Mouse (Mus musculus): ENCODE results near the gene Snrnp35. TPM values are rescaled to one million over a fixed set of nuclear protein-coding genes. Genes with fewer than 3 reads are reported as not detected.

Gene Snrnp35
- total RNA-seq, 2 experiments from 2014 or later = 2.8 to 5.4 TPM

- ATAC-seq (replicated peaks; ENCODE audit: poor library complexity) = no peak
Measured at GRCm38 (mm10) chr5:124462297-124463025, 20.5 kb upstream of the Snrnp35 start.

GRCm38 (mm10) chr5:124463462-124463861 is 19.5 kb upstream of the Snrnp35 start:
- ATAC-seq (replicated peaks; ENCODE audit: poor library complexity) = no peak

GRCm38 (mm10) chr5:124464905-124465304 is 18.0 kb upstream of the Snrnp35 start:
- ATAC-seq (replicated peaks; ENCODE audit: poor library complexity) = no peak

- ATAC-seq (replicated peaks; ENCODE audit: poor library complexity) = peak; percentile 77
Measured at GRCm38 (mm10) chr5:124467766-124468165, 15.2 kb upstream of the Snrnp35 start.

GRCm38 (mm10) chr5:124468365-124468764 is 14.6 kb upstream of the Snrnp35 start:
- ATAC-seq (replicated peaks; ENCODE audit: poor library complexity) = no peak; the same call in 1 of the 2 replicates

- no peak for ATAC-seq (replicated peaks; ENCODE audit: poor library complexity)
Measured at GRCm38 (mm10) chr5:124469486-124469885, 13.4 kb upstream of the Snrnp35 start.

GRCm38 (mm10) chr5:124470591-124471171 is 12.3 kb upstream of the Snrnp35 start:
- ATAC-seq (replicated peaks; ENCODE audit: poor library complexity) = no peak

GRCm38 (mm10) chr5:124478873-124479204 is 4.1 kb upstream of the Snrnp35 start:
- no peak for ATAC-seq (replicated peaks; ENCODE audit: poor library complexity)

- ATAC-seq (replicated peaks; ENCODE audit: poor library complexity) = no peak
Measured at GRCm38 (mm10) chr5:124480119-124480518, 2.8 kb upstream of the Snrnp35 start.

- ATAC-seq (replicated peaks; ENCODE audit: poor library complexity) = no peak
Measured at GRCm38 (mm10) chr5:124481714-124482113, 1.2 kb upstream of the Snrnp35 start.

- no peak for ATAC-seq (replicated peaks; ENCODE audit: poor library complexity)
Measured at GRCm38 (mm10) chr5:124482436-124482965, 433 bp upstream of the Snrnp35 start.

GRCm38 (mm10) chr5:124483655-124484396 is 892 bp downstream of the Snrnp35 start:
- no peak for ATAC-seq (replicated peaks; ENCODE audit: poor library complexity)

- no peak for ATAC-seq (replicated peaks; ENCODE audit: poor library complexity)
Measured at GRCm38 (mm10) chr5:124485654-124486053, 2.7 kb downstream of the Snrnp35 start.

GRCm38 (mm10) chr5:124488885-124489284 is 6.0 kb downstream of the Snrnp35 start:
- no peak for ATAC-seq (replicated peaks; ENCODE audit: poor library complexity)

- no peak for ATAC-seq (replicated peaks; ENCODE audit: poor library complexity)
Measured at GRCm38 (mm10) chr5:124491732-124492131, 8.8 kb downstream of the Snrnp35 start.

- ATAC-seq (replicated peaks; ENCODE audit: poor library complexity) = peak; percentile 59
Measured at GRCm38 (mm10) chr5:124492618-124493017, 9.7 kb downstream of the Snrnp35 start.

GRCm38 (mm10) chr5:124493455-124493854 is 10.5 kb downstream of the Snrnp35 start:
- peak; percentile 44; the same call in 1 of the 2 replicates for ATAC-seq (replicated peaks; ENCODE audit: poor library complexity)

GRCm38 (mm10) chr5:124495547-124495946 is 12.6 kb downstream of the Snrnp35 start:
- ATAC-seq (replicated peaks; ENCODE audit: poor library complexity) = no peak

- peak; percentile 36 for ATAC-seq (replicated peaks; ENCODE audit: poor library complexity)
Measured at GRCm38 (mm10) chr5:124496614-124497514, 13.9 kb downstream of the Snrnp35 start.

- ATAC-seq (replicated peaks; ENCODE audit: poor library complexity) = peak; percentile 62
Measured at GRCm38 (mm10) chr5:124498221-124498876, 15.4 kb downstream of the Snrnp35 start.

Measured in megakaryocyte progenitor cell, adult 5-6 weeks (primary cell).